Mouse (Mus musculus): ENCODE data around the gene Brca2. TPM values are rescaled to one million over a fixed set of nuclear protein-coding genes. Genes with fewer than 3 reads are reported as not detected.

The Brca2 gene
- polyA plus RNA-seq, 1 experiment from 2014 or later, result 16.5 TPM

DNA sequence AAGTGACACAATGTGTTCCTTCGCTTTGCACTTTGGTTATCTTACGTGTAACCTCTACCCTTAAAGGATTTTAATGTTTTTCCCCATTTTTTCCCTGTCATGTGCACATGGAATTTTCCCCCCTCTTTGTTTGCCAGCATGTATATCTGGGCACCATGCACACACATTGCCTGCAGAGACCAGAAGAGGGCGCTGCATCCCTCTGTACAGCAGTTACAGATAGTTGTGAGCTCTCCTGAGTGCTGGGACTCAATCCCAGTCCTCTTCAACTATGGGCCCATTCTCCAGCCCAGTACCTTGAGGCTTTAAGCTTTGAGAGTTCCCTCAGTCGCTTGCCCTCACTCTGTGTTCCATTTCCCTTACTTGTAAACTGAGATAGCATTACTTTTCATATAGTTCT, 9.2 kb upstream of the Brca2 start:
- Histone ChIP-seq H3K9ac (replicated peaks; ENCODE audit: low read depth, low read length) (no peak overlapping the region), H3K27ac (ENCODE audit: low read length) (no peak overlapping the region), H3K4me1 (replicated peaks; ENCODE audit: control insufficient read depth, insufficient read depth, low read length) (no peaks in the 10 kb centered on the region), H3K9me3 (ENCODE audit: control insufficient read depth, low read length) (no peaks in the 10 kb centered on the region), H3K4me2 (ENCODE audit: low read length) (no peak overlapping the region), H3K36me3 (ENCODE audit: control insufficient read depth, insufficient read depth) (no peaks in the 10 kb centered on the region), H3K4me3 (replicated peaks; ENCODE audit: low read length) (no peak overlapping the region), H3K27me3 (replicated peaks; ENCODE audit: control insufficient read depth, insufficient read depth, low read length) (no peaks in the 10 kb centered on the region)
- 81% methylated on average over 4 of the region's 4 CpGs for WGBS
- ATAC-seq, result no peak

DNA sequence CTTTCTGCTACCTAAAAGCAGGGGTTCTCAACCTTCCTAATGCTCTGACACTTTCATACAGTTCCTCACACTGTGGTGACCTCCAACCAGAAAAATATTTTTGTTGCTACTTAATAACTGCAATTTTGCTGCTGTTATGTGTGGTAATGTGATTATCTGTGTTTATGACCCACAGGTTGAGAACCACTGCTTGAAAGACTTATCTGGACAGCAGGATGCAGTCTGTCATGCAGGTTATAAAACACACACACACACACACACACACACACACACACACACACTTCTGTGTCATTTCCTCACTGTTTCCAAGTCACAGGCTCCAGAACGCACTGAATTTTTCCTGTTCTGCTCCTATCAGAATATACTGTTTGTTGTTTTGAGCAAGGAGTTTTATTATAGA, 8.4 kb upstream of the Brca2 start:
- no peak for ATAC-seq
- H3K4me1 ChIP-seq (replicated peaks; ENCODE audit: control insufficient read depth, insufficient read depth, low read length), result no peaks in the 10 kb centered on the region
- no peaks in the 10 kb centered on the region for H3K9me3 ChIP-seq (ENCODE audit: control insufficient read depth, low read length)
- no peak overlapping the region for H3K4me2 ChIP-seq (ENCODE audit: low read length)
- 89% methylated on average over 1 of the region's 1 CpGs for WGBS
- H3K36me3 ChIP-seq (ENCODE audit: control insufficient read depth, insufficient read depth), result no peaks in the 10 kb centered on the region
- H3K4me3 ChIP-seq (replicated peaks; ENCODE audit: low read length), result no peak overlapping the region
- H3K27ac ChIP-seq (ENCODE audit: low read length), result no peak overlapping the region
- H3K27me3 ChIP-seq (replicated peaks; ENCODE audit: control insufficient read depth, insufficient read depth, low read length), result no peaks in the 10 kb centered on the region
- no peak overlapping the region for H3K9ac ChIP-seq (replicated peaks; ENCODE audit: low read depth, low read length)

DNA sequence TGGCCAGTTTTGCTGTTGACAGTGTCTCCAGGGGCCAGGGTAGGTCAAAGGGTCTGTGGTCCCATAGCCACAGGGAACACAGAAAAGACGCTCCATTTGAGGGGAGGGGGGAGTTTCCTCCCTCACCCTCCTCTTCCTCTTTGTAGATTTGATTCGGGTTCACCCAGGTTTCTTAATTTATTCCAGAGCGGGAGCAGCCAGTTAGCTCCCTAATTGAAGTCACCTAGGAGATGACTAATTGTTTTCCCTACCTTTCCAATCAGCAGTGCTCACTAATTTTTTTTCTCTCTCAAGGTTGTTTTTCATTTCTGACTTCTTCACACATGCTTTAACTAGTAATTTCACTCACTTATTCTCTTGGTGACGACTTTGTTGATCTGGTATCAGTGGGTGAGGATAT, 4.4 kb upstream of the Brca2 start, which contains the start of gene Zar1l:
TSS of gene Zar1l (minus strand) at position 101 of the 400 bp plus-strand sequence.
- WGBS, result 52% methylated on average over 4 of the region's 4 CpGs
- Histone ChIP-seq H3K27ac (ENCODE audit: low read length) (no peak within 1 kb of the TSS), H3K4me2 (ENCODE audit: low read length) (no peak within 1 kb of the TSS), H3K9ac (replicated peaks; ENCODE audit: low read depth, low read length) (no peak within 1 kb of the TSS), H3K27me3 (replicated peaks; ENCODE audit: control insufficient read depth, insufficient read depth, low read length) (no peaks in the 10 kb centered on the region), H3K4me1 (replicated peaks; ENCODE audit: control insufficient read depth, insufficient read depth, low read length) (peaks cover 1% of the 10 kb centered on the region), H3K9me3 (ENCODE audit: control insufficient read depth, low read length) (no peaks in the 10 kb centered on the region), H3K36me3 (ENCODE audit: control insufficient read depth, insufficient read depth) (no peaks in the 10 kb centered on the region), H3K4me3 (replicated peaks; ENCODE audit: low read length) (no peak within 1 kb of the TSS)
- ATAC-seq, result no peak

DNA sequence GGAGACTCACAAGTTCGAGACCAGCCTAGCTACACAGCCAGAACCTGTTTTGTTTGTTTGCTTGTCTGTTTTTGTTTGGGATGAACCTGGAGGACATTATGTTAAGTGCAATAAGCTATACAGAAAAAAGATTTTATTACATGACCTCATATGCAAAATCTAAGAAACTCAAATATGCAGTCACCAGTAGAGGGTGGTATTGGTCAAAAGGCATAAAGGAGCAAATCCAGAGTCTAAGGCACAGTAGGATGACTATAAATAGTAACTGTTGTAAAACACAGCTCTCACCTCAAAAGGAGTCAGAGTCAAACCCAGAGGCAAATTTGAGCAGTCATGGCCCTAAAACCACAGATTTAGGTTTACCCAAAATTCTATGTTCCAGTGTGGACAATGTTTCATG, 2.9 kb upstream of the Brca2 start:
- Histone ChIP-seq H3K9me3 (ENCODE audit: control insufficient read depth, low read length) (no peaks in the 10 kb centered on the region), H3K9ac (replicated peaks; ENCODE audit: low read depth, low read length) (no peak overlapping the region), H3K27ac (ENCODE audit: low read length) (no peak overlapping the region), H3K4me2 (ENCODE audit: low read length) (no peak overlapping the region), H3K36me3 (ENCODE audit: control insufficient read depth, insufficient read depth) (no peaks in the 10 kb centered on the region), H3K27me3 (replicated peaks; ENCODE audit: control insufficient read depth, insufficient read depth, low read length) (no peaks in the 10 kb centered on the region), H3K4me3 (replicated peaks; ENCODE audit: low read length) (no peak overlapping the region), H3K4me1 (replicated peaks; ENCODE audit: control insufficient read depth, insufficient read depth, low read length) (peaks cover 6% of the 10 kb centered on the region)
- no peak for ATAC-seq
- WGBS, result 91% methylated on average over 1 of the region's 1 CpGs

DNA sequence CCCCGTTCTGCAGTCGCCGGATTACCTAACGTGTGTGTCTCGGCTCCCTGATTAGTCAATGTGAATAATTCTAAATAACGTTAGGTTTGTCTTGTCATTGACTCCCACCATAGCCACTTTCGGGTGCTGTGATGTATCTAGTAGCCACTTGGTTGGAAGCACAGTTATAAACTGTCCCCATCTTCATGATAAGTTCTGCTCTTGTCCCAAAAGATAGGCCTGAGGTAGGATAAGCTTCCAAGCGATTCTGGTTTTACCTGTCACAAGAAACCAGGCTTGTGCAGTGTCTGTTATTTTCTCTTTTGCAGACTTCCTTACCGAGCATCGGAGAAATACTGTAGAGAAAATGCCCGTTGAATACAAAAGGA, 421 bp downstream of the Brca2 start:
- H3K27me3 ChIP-seq (replicated peaks; ENCODE audit: control insufficient read depth, insufficient read depth, low read length), result no peaks in the 10 kb centered on the region
- peak overlapping the region; percentile 48 for H3K4me2 ChIP-seq (ENCODE audit: low read length)
- no peak overlapping the region; the same call in 1 of the 2 replicates for H3K27ac ChIP-seq (ENCODE audit: low read length)
- peak overlapping the region; percentile 73 for H3K4me3 ChIP-seq (replicated peaks; ENCODE audit: low read length)
- ATAC-seq, result no peak; the same call in 1 of the 2 replicates
- no peaks in the 10 kb centered on the region for H3K36me3 ChIP-seq (ENCODE audit: control insufficient read depth, insufficient read depth)
- H3K9me3 ChIP-seq (ENCODE audit: control insufficient read depth, low read length), result no peaks in the 10 kb centered on the region
- WGBS, result 5% methylated on average over 11 of the region's 11 CpGs
- H3K4me1 ChIP-seq (replicated peaks; ENCODE audit: control insufficient read depth, insufficient read depth, low read length), result peaks cover 6% of the 10 kb centered on the region
- peak overlapping the region; percentile 84 for H3K9ac ChIP-seq (replicated peaks; ENCODE audit: low read depth, low read length)

DNA sequence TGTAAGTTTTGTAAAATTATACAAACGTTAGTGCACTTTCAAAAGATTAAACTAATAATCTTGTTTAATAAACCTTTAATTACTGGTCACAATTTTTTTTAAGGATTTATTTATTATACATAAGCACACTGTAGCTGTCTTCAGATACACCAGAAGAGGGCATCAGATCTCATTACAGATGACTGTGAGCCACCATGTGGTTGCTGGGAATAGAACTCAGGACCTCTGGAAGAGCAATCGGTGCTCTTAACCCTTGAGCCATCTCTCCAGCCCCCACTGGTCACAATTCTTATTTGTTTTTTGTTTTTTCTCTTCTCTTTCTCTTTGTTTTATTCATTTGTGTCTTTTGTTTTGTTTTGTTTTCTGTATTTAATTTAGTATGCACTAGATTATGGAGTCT, 2.8 kb downstream of the Brca2 start:
- Histone ChIP-seq H3K9me3 (ENCODE audit: control insufficient read depth, low read length) (no peaks in the 10 kb centered on the region), H3K27me3 (replicated peaks; ENCODE audit: control insufficient read depth, insufficient read depth, low read length) (no peaks in the 10 kb centered on the region), H3K36me3 (ENCODE audit: control insufficient read depth, insufficient read depth) (no peaks in the 10 kb centered on the region; the same call in 1 of the 2 replicates), H3K4me3 (replicated peaks; ENCODE audit: low read length) (no peak overlapping the region), H3K4me2 (ENCODE audit: low read length) (no peak overlapping the region), H3K9ac (replicated peaks; ENCODE audit: low read depth, low read length) (no peak overlapping the region), H3K27ac (ENCODE audit: low read length) (no peak overlapping the region), H3K4me1 (replicated peaks; ENCODE audit: control insufficient read depth, insufficient read depth, low read length) (peaks cover 6% of the 10 kb centered on the region)
- 88% methylated on average over 2 of the region's 2 CpGs for WGBS
- ATAC-seq, result no peak

DNA sequence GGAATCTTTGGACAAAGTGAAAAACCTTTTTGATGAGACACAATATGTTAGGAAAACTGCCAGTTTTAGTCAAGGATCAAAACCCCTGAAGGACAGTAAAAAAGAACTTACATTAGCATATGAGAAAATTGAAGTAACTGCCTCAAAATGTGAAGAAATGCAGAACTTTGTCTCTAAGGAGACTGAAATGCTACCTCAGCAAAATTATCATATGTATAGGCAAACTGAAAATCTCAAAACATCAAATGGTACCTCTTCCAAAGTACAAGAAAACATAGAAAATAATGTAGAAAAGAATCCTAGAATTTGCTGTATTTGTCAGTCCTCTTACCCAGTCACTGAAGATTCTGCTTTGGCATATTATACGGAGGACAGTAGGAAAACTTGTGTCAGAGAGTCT, 18.9 kb downstream of the Brca2 start:
- Histone ChIP-seq H3K36me3 (ENCODE audit: control insufficient read depth, insufficient read depth) (0 out of 2 replicates have a peak, but pooled peaks cover 7% of the 10 kb centered on the region), H3K9ac (replicated peaks; ENCODE audit: low read depth, low read length) (no peak overlapping the region), H3K4me1 (replicated peaks; ENCODE audit: control insufficient read depth, insufficient read depth, low read length) (no peaks in the 10 kb centered on the region), H3K4me2 (ENCODE audit: low read length) (no peak overlapping the region), H3K27ac (ENCODE audit: low read length) (no peak overlapping the region), H3K27me3 (replicated peaks; ENCODE audit: control insufficient read depth, insufficient read depth, low read length) (no peaks in the 10 kb centered on the region), H3K4me3 (replicated peaks; ENCODE audit: low read length) (no peak overlapping the region), H3K9me3 (ENCODE audit: control insufficient read depth, low read length) (no peaks in the 10 kb centered on the region)
- 95% methylated on average over 1 of the region's 1 CpGs for WGBS
- no peak for ATAC-seq

DNA sequence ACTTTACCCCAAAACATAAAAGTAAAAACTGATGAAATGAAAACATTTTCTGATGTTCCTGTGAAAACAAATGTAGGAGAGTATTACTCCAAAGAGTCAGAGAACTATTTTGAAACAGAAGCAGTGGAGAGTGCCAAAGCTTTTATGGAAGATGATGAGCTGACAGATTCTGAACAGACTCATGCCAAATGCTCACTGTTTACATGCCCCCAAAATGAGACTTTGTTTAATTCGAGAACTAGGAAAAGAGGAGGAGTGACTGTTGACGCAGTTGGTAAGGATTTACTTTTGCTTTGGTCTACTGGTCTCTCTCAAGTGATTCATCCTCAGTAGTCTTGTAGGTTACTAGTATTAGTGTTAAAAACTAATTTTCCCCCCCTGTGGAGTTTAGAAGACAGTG, 20.8 kb downstream of the Brca2 start:
- no peak overlapping the region for H3K9ac ChIP-seq (replicated peaks; ENCODE audit: low read depth, low read length)
- no peak for ATAC-seq
- no peaks in the 10 kb centered on the region for H3K9me3 ChIP-seq (ENCODE audit: control insufficient read depth, low read length)
- 87% methylated on average over 2 of the region's 2 CpGs for WGBS
- H3K27ac ChIP-seq (ENCODE audit: low read length), result no peak overlapping the region
- H3K27me3 ChIP-seq (replicated peaks; ENCODE audit: control insufficient read depth, insufficient read depth, low read length), result no peaks in the 10 kb centered on the region
- no peak overlapping the region for H3K4me2 ChIP-seq (ENCODE audit: low read length)
- no peak overlapping the region for H3K4me3 ChIP-seq (replicated peaks; ENCODE audit: low read length)
- no peaks in the 10 kb centered on the region for H3K4me1 ChIP-seq (replicated peaks; ENCODE audit: control insufficient read depth, insufficient read depth, low read length)
- H3K36me3 ChIP-seq (ENCODE audit: control insufficient read depth, insufficient read depth), result 0 out of 2 replicates have a peak, but pooled peaks cover 7% of the 10 kb centered on the region

DNA sequence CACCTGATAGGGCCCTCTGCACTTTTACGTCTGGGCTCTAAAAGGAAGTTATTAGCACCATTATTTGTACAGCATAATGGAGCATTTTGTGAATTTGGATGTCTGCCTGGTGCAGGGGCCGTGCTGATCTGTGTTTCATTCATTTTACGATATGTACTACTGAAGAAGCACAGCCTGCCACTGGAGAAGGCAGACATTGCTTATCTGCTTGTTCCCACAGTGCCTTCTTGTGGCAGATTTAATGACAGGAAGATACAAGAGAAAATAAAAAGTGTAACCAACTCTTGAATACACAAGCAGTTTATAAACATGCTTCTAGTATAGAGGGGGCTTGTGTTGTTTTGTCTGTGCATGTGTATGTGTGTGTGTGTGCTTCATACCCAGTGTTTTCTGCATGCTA, 29.2 kb downstream of the Brca2 start:
- H3K36me3 ChIP-seq (ENCODE audit: control insufficient read depth, insufficient read depth), result peaks cover 2% of the 10 kb centered on the region
- no peaks in the 10 kb centered on the region for H3K9me3 ChIP-seq (ENCODE audit: control insufficient read depth, low read length)
- 0 out of 2 replicates have a peak, but pooled peaks have one; percentile 49 for ATAC-seq
- 46% methylated on average over 3 of the region's 3 CpGs for WGBS
- H3K4me3 ChIP-seq (replicated peaks; ENCODE audit: low read length), result no peak overlapping the region
- no peaks in the 10 kb centered on the region for H3K27me3 ChIP-seq (replicated peaks; ENCODE audit: control insufficient read depth, insufficient read depth, low read length)
- no peak overlapping the region for H3K9ac ChIP-seq (replicated peaks; ENCODE audit: low read depth, low read length)
- no peak overlapping the region for H3K27ac ChIP-seq (ENCODE audit: low read length)
- 0 out of 2 replicates have a peak, but pooled peaks cover 2% of the 10 kb centered on the region for H3K4me1 ChIP-seq (replicated peaks; ENCODE audit: control insufficient read depth, insufficient read depth, low read length)
- H3K4me2 ChIP-seq (ENCODE audit: low read length), result no peak overlapping the region

DNA sequence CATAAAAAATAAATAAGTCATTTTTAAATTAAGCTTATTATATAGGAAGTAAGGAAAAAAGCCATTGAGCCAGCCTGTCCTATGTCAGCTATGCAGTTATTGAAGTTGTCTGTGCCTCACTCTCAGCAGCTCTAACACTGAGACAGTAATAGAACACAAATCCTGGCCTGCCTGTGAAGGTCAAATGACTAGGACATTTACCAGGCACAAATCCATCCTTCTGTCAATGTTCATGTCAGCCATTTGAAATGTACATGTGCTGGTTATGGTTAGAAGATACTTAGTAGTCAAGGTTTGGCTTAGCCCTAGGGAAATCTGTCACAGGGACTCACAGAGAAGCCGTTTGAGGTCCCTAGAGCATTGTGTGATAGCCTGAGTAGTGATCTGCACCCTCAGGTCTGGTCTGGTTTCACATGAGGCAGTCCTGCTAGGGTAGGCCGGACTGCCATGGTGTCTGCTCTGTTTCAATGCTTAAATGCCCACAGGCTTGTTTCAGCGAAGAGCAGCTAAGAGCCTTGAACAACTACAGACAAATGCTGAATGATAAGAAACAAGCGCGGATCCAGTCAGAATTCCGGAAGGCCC, 37.2 kb downstream of the Brca2 start:
- Histone ChIP-seq H3K9ac (replicated peaks; ENCODE audit: low read depth, low read length) (no peak overlapping the region), H3K4me3 (replicated peaks; ENCODE audit: low read length) (no peak overlapping the region), H3K4me2 (ENCODE audit: low read length) (no peak overlapping the region), H3K9me3 (ENCODE audit: control insufficient read depth, low read length) (no peaks in the 10 kb centered on the region), H3K27me3 (replicated peaks; ENCODE audit: control insufficient read depth, insufficient read depth, low read length) (no peaks in the 10 kb centered on the region), H3K4me1 (replicated peaks; ENCODE audit: control insufficient read depth, insufficient read depth, low read length) (no peaks in the 10 kb centered on the region), H3K27ac (ENCODE audit: low read length) (no peak overlapping the region), H3K36me3 (ENCODE audit: control insufficient read depth, insufficient read depth) (peaks cover 2% of the 10 kb centered on the region; the same call in 1 of the 2 replicates)
- ATAC-seq, result no peak
- 96% methylated on average over 6 of the region's 6 CpGs for WGBS
